Mouse (Mus musculus) erythroblast, embryonic 14.5 days (primary cell): ENCODE data around the gene Cfap44. TPM values are rescaled to one million over a fixed set of nuclear protein-coding genes. Genes with fewer than 3 reads are reported as not detected.

Source experiments
- H3K27me3 ChIP-seq: 2 replicates; pipeline ENCODE4 v1.6.1; 2012; ENCODE audit warnings: inconsistent platforms; ENCODE audit not compliant: control insufficient read depth
- H3K36me3 ChIP-seq: 2 replicates; pipeline ENCODE4 v1.6.1; 2012; ENCODE audit warnings: mild to moderate bottlenecking, inconsistent platforms; ENCODE audit not compliant: control insufficient read depth
- H3K4me1 ChIP-seq: 2 replicates; pipeline ENCODE4 v1.6.1; 2012; ENCODE audit warnings: inconsistent platforms; ENCODE audit not compliant: control insufficient read depth
- H3K4me3 ChIP-seq: replicated peaks from 2 replicates; pipeline ENCODE3; 2012; ENCODE audit warnings: moderate library complexity, mild to moderate bottlenecking, inconsistent platforms
- H3K9me3 ChIP-seq: 2 replicates; pipeline ENCODE4 v1.6.1; 2012; ENCODE audit warnings: low read length, inconsistent platforms, mixed read lengths; ENCODE audit not compliant: control insufficient read depth
- GATA1 ChIP-seq: IDR thresholded peaks from 2 replicates; pipeline ENCODE4 v1.6.1; 2012; ENCODE audit warnings: low read length, inconsistent platforms, mixed read lengths
- TAL1 ChIP-seq: IDR thresholded peaks from 3 replicates; pipeline ENCODE4 v1.6.1; 2012; ENCODE audit warnings: low read length, inconsistent platforms, mixed read lengths
- polyA plus RNA-seq: library from polyadenylated mRNA; stranded (reverse); fragments of >175 nt; gene quantifications from 2 replicates; pipeline ENCODE4 v1.2.3, GENCODE M21; 2012

Gene Cfap44
- polyA plus RNA-seq, 1 experiment = not detected

DNA sequence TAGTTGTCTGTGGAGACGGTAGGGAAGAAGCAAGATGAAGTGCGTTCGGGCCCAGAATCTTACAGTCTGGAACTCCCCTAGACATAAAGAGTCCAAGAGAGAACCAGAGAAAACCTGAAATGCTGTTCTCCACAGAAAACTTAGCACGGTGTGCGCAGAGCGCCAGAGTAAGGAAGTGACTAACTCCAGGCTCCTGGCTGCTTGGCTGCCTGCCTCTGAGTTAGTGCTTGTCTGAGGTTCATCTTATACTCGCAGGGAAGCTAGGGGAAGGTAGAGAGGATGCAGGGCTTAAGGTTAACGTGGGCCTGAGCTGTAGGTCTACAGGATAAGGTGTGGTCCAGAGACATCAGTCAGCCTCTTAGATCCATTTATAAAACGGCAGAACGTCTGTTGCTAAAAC lies 107.2 kb downstream of the Cfap44 start:
- Histone ChIP-seq H3K4me3 (no peak overlapping the region), H3K4me1 (no peaks in the 10 kb centered on the region), H3K36me3 (no peaks in the 10 kb centered on the region), H3K27me3 (no peaks in the 10 kb centered on the region), H3K9me3 (peaks cover 18% of the 10 kb centered on the region; the same call in 1 of the 2 replicates)
- TF ChIP-seq GATA1 (no peak), TAL1 (no peak)

DNA sequence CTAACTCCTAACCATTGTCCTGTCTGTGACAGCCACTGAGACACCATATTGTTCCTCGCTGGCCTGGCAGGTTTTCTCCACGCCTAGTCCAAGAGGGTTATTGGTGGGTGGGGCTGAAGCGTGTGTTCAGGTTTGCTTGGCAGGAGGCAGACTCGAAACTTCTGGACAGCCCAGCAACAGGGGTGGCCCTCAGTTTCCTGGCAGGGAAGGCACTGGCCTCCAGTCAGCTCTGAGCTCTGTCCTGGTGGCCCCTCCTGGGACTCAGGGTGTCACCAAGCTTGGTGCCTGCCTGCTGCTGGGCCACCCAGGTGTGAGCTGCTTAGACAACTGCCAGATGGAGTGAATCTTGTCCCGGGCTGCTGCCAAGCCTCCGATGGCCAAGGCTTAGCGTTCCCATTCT lies 107.7 kb downstream of the Cfap44 start:
- no peaks in the 10 kb centered on the region for H3K27me3 ChIP-seq
- TF ChIP-seq GATA1 (no peak), TAL1 (no peak)
- no peaks in the 10 kb centered on the region for H3K4me1 ChIP-seq
- H3K36me3 ChIP-seq = no peaks in the 10 kb centered on the region
- peaks cover 18% of the 10 kb centered on the region; the same call in 1 of the 2 replicates for H3K9me3 ChIP-seq
- no peak overlapping the region for H3K4me3 ChIP-seq

DNA sequence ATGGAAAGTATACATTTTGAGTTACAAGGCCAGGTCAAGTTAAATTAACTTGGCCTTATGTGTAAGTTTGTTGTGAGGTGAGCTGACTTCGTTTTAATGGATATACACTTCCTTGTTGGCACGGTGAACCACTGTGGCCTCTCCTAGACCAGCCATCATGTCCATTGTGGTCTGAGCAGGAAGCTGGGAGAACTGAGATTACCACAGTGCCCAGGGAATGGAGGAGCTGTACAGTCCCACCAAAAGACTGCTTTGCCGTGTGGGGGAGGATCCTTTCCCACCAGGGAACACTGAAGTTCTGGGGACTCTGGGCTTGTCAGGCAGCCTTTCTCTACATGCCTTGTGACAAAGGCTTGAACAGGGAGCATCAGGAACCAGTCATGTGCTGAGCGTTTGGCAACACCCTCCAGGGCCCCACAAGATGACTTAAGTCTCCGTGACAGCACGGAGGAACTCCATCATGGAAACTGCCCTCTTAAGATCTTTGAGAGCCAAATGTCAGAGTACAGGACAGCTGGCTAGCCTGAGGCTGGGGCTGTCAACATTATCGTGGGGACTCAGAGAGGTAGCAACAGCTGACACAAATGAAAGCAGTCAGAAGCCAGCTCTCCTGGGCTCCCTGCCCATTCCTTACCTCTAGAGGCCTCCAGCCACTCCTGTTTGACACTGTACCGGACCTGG lies 108.4 kb downstream of the Cfap44 start:
- no peaks in the 10 kb centered on the region for H3K4me1 ChIP-seq
- H3K36me3 ChIP-seq = no peaks in the 10 kb centered on the region
- TF ChIP-seq GATA1 = no peak
- TF ChIP-seq TAL1 = no peak
- H3K4me3 ChIP-seq = no peak overlapping the region
- H3K9me3 ChIP-seq = peaks cover 16% of the 10 kb centered on the region; the same call in 1 of the 2 replicates
- no peaks in the 10 kb centered on the region for H3K27me3 ChIP-seq

DNA sequence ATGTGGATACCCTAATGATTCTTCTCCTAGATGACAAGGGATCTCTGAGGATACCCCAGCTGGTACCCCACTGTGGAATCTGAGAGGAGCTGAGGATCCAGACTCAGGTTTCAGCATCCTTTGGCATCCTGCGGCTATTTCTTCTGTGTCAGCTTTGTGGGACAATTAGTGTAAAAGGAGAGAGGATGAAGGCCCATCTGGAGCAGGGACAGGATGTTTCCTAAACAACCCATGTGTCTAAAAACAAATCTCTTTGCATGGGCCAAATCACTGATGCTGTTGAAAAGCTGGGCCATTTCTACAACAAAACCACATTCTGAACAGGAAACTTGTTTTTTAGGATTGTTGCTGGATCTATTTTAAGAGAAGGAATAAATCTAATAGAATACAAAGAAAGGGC lies 110.6 kb downstream of the Cfap44 start:
- Histone ChIP-seq H3K4me1 (no peaks in the 10 kb centered on the region), H3K36me3 (no peaks in the 10 kb centered on the region)

DNA sequence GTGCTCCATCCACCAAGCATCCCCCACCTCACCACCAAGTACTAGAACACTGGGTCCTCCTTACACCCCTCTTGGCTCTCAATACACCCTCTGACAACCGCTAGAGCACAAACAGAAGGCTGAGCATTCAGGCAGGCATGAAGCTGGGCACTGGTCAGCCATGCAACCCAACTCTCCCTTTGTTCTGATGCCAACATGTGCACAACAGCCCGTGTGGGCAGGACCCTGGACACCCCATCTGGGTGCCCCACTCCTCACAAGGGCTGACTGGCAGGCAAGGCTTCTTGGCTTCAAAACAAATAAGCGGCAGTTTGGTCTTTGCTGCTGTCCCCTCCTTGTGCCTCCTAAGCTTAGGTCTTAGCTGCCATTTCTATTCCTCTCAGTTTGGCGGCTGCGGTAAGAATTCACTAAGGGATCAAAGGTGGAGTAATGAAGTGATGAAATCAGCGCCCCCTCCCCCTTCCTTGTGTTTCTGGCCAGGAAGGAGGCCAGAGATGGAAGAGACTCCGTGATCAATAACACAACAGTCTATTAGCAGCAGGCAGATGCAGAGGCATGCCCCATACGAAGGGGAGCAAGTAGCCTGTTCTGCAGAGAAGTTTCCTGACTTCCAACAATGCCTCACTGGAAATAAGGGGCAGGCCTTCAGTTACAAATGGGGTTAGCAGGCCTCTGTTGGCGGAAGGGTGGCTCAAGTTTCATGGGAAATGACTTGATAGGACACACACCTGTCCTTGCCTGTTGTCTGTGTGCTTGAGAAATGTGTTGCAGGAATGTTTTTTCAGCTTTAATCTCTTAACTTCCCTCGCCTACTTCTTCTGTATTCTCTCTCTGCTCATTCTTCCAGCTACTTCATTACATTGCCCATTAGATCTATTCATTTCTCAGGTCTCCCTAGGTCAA lies 112.7 kb downstream of the Cfap44 start:
- H3K27me3 ChIP-seq = no peaks in the 10 kb centered on the region
- peaks cover 7% of the 10 kb centered on the region; the same call in 1 of the 2 replicates for H3K9me3 ChIP-seq
- no peaks in the 10 kb centered on the region for H3K36me3 ChIP-seq
- no peaks in the 10 kb centered on the region for H3K4me1 ChIP-seq
- TF ChIP-seq TAL1 (no peak), GATA1 (no peak)
- no peak overlapping the region for H3K4me3 ChIP-seq

More for the DNA sequence above, 110.6 kb downstream of the Cfap44 start:
- Histone ChIP-seq H3K4me3 (no peak overlapping the region), H3K9me3 (peaks cover 11% of the 10 kb centered on the region; the same call in 1 of the 2 replicates), H3K27me3 (no peaks in the 10 kb centered on the region)
- TF ChIP-seq TAL1 (no peak), GATA1 (no peak)

DNA sequence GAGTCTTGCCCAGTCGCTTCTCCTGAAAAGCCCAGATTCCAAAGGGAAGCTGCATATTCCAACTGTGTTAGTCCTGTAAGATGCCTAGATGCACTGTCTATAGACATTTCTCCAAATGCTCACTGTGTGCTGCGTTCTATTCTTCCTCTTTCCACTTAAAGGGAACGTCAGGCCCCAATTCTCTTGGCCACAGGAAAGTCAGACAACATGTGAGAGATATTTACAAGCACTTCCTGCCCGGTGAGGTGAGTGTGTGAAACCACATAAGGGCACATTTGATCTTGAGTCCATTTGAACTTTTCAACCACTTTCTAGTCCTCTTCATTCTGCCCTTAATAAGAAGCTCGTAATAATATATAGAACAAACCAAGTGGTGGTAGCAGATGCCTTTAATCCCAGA lies 113.4 kb downstream of the Cfap44 start:
- H3K4me3 ChIP-seq = no peak overlapping the region
- H3K36me3 ChIP-seq = no peaks in the 10 kb centered on the region
- peaks cover 5% of the 10 kb centered on the region; the same call in 1 of the 2 replicates for H3K9me3 ChIP-seq
- H3K4me1 ChIP-seq = no peaks in the 10 kb centered on the region
- no peaks in the 10 kb centered on the region for H3K27me3 ChIP-seq
- no peak for TF ChIP-seq TAL1
- no peak for TF ChIP-seq GATA1

DNA sequence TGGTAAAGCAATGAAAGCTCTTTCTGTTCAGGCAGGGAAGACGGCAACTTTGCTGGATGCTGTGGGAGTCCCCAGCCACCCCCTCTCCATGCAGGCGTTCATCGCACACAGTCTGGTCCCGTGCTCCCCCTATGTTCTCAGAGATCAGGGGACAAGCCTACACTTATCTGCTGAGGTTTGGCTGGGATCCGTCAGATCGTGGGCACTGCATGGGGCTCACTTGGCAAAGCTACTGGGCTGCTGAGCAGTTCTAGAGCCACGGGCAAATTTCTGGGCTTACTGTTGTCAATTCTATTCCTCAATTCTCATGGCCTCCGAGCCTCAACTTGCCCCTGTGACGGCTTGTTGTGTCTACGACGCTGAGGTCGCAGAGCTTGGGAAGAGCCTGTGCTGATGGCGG lies 114.2 kb downstream of the Cfap44 start:
- no peaks in the 10 kb centered on the region for H3K36me3 ChIP-seq
- peaks cover 5% of the 10 kb centered on the region; the same call in 1 of the 2 replicates for H3K9me3 ChIP-seq
- H3K4me3 ChIP-seq = no peak overlapping the region
- H3K27me3 ChIP-seq = no peaks in the 10 kb centered on the region
- H3K4me1 ChIP-seq = no peaks in the 10 kb centered on the region
- TF ChIP-seq GATA1 (no peak), TAL1 (no peak)

DNA sequence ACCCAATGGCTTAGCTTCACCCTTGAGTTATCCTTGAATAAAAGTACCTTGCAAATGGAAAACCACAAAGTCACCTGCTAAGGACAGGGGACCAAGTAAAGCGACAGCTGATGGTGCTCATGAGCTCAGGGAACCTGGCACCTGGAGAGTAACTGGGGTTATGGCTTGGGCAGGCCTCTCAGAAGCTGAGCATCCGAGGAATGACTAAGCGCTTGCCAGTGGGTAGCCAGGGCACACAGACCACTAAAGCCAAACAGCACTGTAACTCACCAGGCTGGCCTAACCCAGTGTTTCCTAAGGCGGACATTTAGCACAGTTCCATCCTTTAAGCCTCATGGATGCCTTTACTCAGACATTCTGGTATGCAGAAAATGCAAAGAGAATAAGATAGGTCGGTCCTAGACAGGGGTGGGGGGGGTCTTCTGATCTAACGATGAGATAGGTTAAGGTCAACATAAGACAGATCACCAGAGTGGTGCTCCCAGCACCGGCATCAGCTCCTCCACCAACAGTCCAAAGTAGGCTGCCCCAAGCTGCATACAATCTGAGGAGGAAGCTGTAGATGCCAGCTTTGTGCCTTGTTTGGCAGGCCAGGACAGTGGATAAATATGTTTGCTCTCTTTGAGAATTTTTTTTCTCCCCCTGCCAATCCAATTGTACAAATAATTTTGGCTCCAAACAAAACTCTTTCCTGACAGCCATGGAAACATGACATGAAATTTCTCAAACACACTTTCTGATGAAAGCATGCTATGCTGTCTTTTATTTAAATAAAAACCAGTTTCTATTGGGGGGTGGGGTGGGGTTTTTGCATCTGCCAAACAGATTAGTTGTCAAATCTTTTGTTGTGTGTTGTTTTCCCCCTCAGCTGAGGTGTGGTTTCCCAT lies 115.1 kb downstream of the Cfap44 start:
- H3K9me3 ChIP-seq = peaks cover under 1% of the 10 kb centered on the region; the same call in 1 of the 2 replicates
- H3K36me3 ChIP-seq = no peaks in the 10 kb centered on the region
- TF ChIP-seq TAL1 (no peak), GATA1 (no peak)
- H3K4me1 ChIP-seq = no peaks in the 10 kb centered on the region
- H3K4me3 ChIP-seq = no peak overlapping the region
- no peaks in the 10 kb centered on the region for H3K27me3 ChIP-seq
